Mouse (Mus musculus) lung, postnatal 0 days (tissue): ENCODE measurements around the gene Dnm3.

Experiments
- CTCF ChIP-seq: IDR thresholded peaks from 2 replicates; pipeline ENCODE4 v1.5.1; 2016; ENCODE audit warnings: antibody characterized with exemption, mild to moderate bottlenecking
- EP300 ChIP-seq: IDR thresholded peaks from 2 replicates; pipeline ENCODE4 v1.6.1; 2016; ENCODE audit warnings: antibody characterized with exemption, mild to moderate bottlenecking, control low read depth

- no peak for TF ChIP-seq CTCF
- TF ChIP-seq EP300, result no peak
Measured at GRCm38 (mm10) chr1:161978173-161978700, 499.6 kb downstream of the Dnm3 start.
